Mouse (Mus musculus) embryo, embryonic 10 days (tissue): ENCODE data around the gene Mtnr1b.
"Not testable (repeated sequence)": the region's sequence is repeated elsewhere in the genome, so short reads cannot be mapped to it uniquely, and the experiment has no call there.

Experiments
- DNase-seq: peaks from one replicate; pipeline ENCODE4 v3.0.0-alpha.2; 2015; ENCODE audit warnings: low spot score

Mtnr1b gene

GRCm38 (mm10) chr9:15874506-15875160 lies at the start of gene Mtnr1b:
TSS of gene Mtnr1b (minus strand) at chr9:15874556.
- no peak for DNase-seq

GRCm38 (mm10) chr9:15920271-15920670 lies 45.9 kb upstream of the Mtnr1b start:
- no peak for DNase-seq

GRCm38 (mm10) chr9:15919373-15920005 lies 45.1 kb upstream of the Mtnr1b start:
- DNase-seq: peak; percentile 24

- no peak for DNase-seq
Measured at GRCm38 (mm10) chr9:15916600-15916999, 42.2 kb upstream of the Mtnr1b start.

GRCm38 (mm10) chr9:15912735-15913134 lies 38.4 kb upstream of the Mtnr1b start:
- no peak for DNase-seq

- no peak for DNase-seq
Measured at GRCm38 (mm10) chr9:15909397-15910113, 35.2 kb upstream of the Mtnr1b start.

- DNase-seq: no peak
Measured at GRCm38 (mm10) chr9:15903948-15904750, 29.8 kb upstream of the Mtnr1b start.

- DNase-seq: no peak
Measured at GRCm38 (mm10) chr9:15898112-15898511, 23.8 kb upstream of the Mtnr1b start.

GRCm38 (mm10) chr9:15886756-15887155 lies 12.4 kb upstream of the Mtnr1b start:
- DNase-seq: no peak

GRCm38 (mm10) chr9:15880754-15881153 lies 6.4 kb upstream of the Mtnr1b start:
- DNase-seq: no peak

GRCm38 (mm10) chr9:15880160-15880603 lies 5.8 kb upstream of the Mtnr1b start:
- peak; percentile 24 for DNase-seq

- no peak for DNase-seq
Measured at GRCm38 (mm10) chr9:15870013-15870412, 4.3 kb downstream of the Mtnr1b start.

- no peak for DNase-seq
Measured at GRCm38 (mm10) chr9:15869456-15869855, 4.9 kb downstream of the Mtnr1b start.

GRCm38 (mm10) chr9:15866280-15867072 lies 7.9 kb downstream of the Mtnr1b start:
- DNase-seq: no peak

- no peak for DNase-seq
Measured at GRCm38 (mm10) chr9:15861402-15861801, 13.0 kb downstream of the Mtnr1b start.

- DNase-seq: no peak
Measured at GRCm38 (mm10) chr9:15850749-15851148, 23.6 kb downstream of the Mtnr1b start.

- no peak for DNase-seq
Measured at GRCm38 (mm10) chr9:15845390-15845789, 29.0 kb downstream of the Mtnr1b start.

GRCm38 (mm10) chr9:15844936-15845335 lies 29.4 kb downstream of the Mtnr1b start:
- not testable (repeated sequence) for DNase-seq

GRCm38 (mm10) chr9:15813002-15813911 lies 61.1 kb downstream of the Mtnr1b start:
- no peak for DNase-seq

GRCm38 (mm10) chr9:15804296-15804695 lies 70.1 kb downstream of the Mtnr1b start:
- no peak for DNase-seq
